Mouse (Mus musculus) CH12.LX (cell line): ENCODE results near the gene Pak4. TPM values are rescaled to one million over a fixed set of nuclear protein-coding genes. Genes with fewer than 3 reads are reported as not detected.

ENCODE experiments used
- DNase-seq: peaks from one replicate; pipeline ENCODE4 v3.0.0-alpha.2; 2013; ENCODE audit errors: extremely low read depth
- H3K27ac ChIP-seq: 2 replicates; pipeline ENCODE4 v1.5.1; 2012; ENCODE audit warnings: low read depth, mild to moderate bottlenecking, control low read depth, moderate library complexity; ENCODE audit not compliant: insufficient read depth
- H3K27me3 ChIP-seq: replicated peaks from 2 replicates; pipeline ENCODE3; 2012; ENCODE audit warnings: inconsistent platforms
- H3K36me3 ChIP-seq, 2 experiments: replicated peaks in 1 of 2; 2 replicates each; pipeline versions ENCODE3 to v1.6.1; 2012; ENCODE audit warnings: inconsistent platforms in 1 of 2, low read length in 1 of 2, mild to moderate bottlenecking in 1 of 2, mixed read lengths in 1 of 2, moderate library complexity in 1 of 2; ENCODE audit not compliant: control insufficient read depth in 1 of 2, insufficient read depth in 1 of 2
- H3K4me1 ChIP-seq, 2 experiments: 2 replicates each; pipeline ENCODE4 v1.6.1; 2012; ENCODE audit warnings: inconsistent platforms in 1 of 2, moderate library complexity in 1 of 2; ENCODE audit not compliant: insufficient read depth in 2 of 2, control insufficient read depth in 1 of 2
- H3K4me2 ChIP-seq: 2 replicates; pipeline ENCODE4 v1.6.1; 2012; ENCODE audit warnings: low read depth, mild to moderate bottlenecking, control low read depth; ENCODE audit not compliant: poor library complexity, insufficient read depth, severe bottlenecking
- H3K4me3 ChIP-seq, 3 experiments: fragments of 150-350 bp in 1 of 3; sonication (generic) in 1 of 3; replicated peaks in 1 of 3; 2 replicates each; pipeline versions ENCODE3 to v1.5.1; 2011 to 2012; ENCODE audit warnings: low read depth in 2 of 3, low read length in 2 of 3, mild to moderate bottlenecking in 2 of 3, moderate library complexity in 2 of 3, control low read depth in 1 of 3, improper control_type of control experiment in 1 of 3, inconsistent platforms in 1 of 3, mixed read lengths in 1 of 3; ENCODE audit not compliant: poor library complexity in 1 of 3
- H3K79me2 ChIP-seq: replicated peaks from 2 replicates; pipeline ENCODE4 v1.6.1; 2012; ENCODE audit warnings: mild to moderate bottlenecking, moderate library complexity; ENCODE audit not compliant: control insufficient read depth, poor library complexity, insufficient read depth, severe bottlenecking; ENCODE audit errors: extremely low read depth
- H3K9ac ChIP-seq: 2 replicates; pipeline ENCODE4 v1.6.1; 2012; ENCODE audit warnings: low read depth, mild to moderate bottlenecking, control low read depth, moderate library complexity; ENCODE audit not compliant: insufficient read depth
- H3K9me3 ChIP-seq: replicated peaks from 2 replicates; pipeline ENCODE3; 2012; ENCODE audit warnings: low read length, inconsistent platforms, mixed read lengths
- CHD1 ChIP-seq: IDR thresholded peaks from 2 replicates; pipeline ENCODE4 v1.6.1; 2012; ENCODE audit warnings: low read depth, low read length, improper control_type of control experiment, inconsistent platforms
- CHD2 ChIP-seq: IDR thresholded peaks from 2 replicates; pipeline ENCODE4 v1.6.1; 2011; ENCODE audit warnings: low read length, improper control_type of control experiment
- CTCF ChIP-seq, 2 experiments: IDR thresholded peaks in 1 of 2; conservative IDR thresholded peaks in 1 of 2; 2 replicates each; pipeline ENCODE4 v1.5.1; 2011 to 2012; ENCODE audit warnings: low read depth in 2 of 2, low read length in 2 of 2, improper control_type of control experiment in 1 of 2, inconsistent platforms in 1 of 2, mild to moderate bottlenecking in 1 of 2, moderate library complexity in 1 of 2
- ELF1 ChIP-seq: IDR thresholded peaks from 2 replicates; pipeline ENCODE4 v1.6.1; 2014; ENCODE audit warnings: low read depth, mild to moderate bottlenecking, inconsistent platforms, low read length, improper control_type of control experiment
- ETS1 ChIP-seq: conservative IDR thresholded peaks from 2 replicates; pipeline ENCODE4 v1.6.1; 2012; ENCODE audit warnings: low read depth, mild to moderate bottlenecking, inconsistent platforms, low read length, improper control_type of control experiment, moderate library complexity
- GABPA ChIP-seq: IDR thresholded peaks from 2 replicates; pipeline ENCODE4 v1.6.1; 2012; ENCODE audit warnings: low read depth, low read length, improper control_type of control experiment, inconsistent platforms; ENCODE audit not compliant: insufficient replicate concordance
- HCFC1 ChIP-seq: IDR thresholded peaks from 2 replicates; pipeline ENCODE4 v1.6.1; 2012; ENCODE audit warnings: low read depth, mild to moderate bottlenecking, inconsistent platforms, low read length, improper control_type of control experiment
- IRF4 ChIP-seq: IDR thresholded peaks from 2 replicates; pipeline ENCODE4 v1.6.1; 2014; ENCODE audit warnings: low read depth, mild to moderate bottlenecking, inconsistent platforms, low read length, improper control_type of control experiment
- JUN ChIP-seq: IDR thresholded peaks from 2 replicates; pipeline ENCODE4 v1.6.1; 2011; ENCODE audit warnings: low read depth, mild to moderate bottlenecking, low read length, improper control_type of control experiment, moderate library complexity; ENCODE audit not compliant: insufficient read depth
- JUND ChIP-seq: conservative IDR thresholded peaks from 2 replicates; pipeline ENCODE4 v1.6.1; 2011; ENCODE audit warnings: low read depth, low read length, improper control_type of control experiment
- KAT2A ChIP-seq: IDR thresholded peaks from 2 replicates; pipeline ENCODE4 v1.6.1; 2012; ENCODE audit warnings: low read length, improper control_type of control experiment, inconsistent platforms; ENCODE audit not compliant: insufficient replicate concordance
- MAFK ChIP-seq: IDR thresholded peaks from 2 replicates; pipeline ENCODE4 v1.6.1; 2011; ENCODE audit warnings: low read length, improper control_type of control experiment; ENCODE audit not compliant: insufficient replicate concordance
- MAX ChIP-seq: IDR thresholded peaks from 2 replicates; pipeline ENCODE4 v1.6.1; 2011; ENCODE audit warnings: low read length, improper control_type of control experiment
- MAZ ChIP-seq: IDR thresholded peaks from 2 replicates; pipeline ENCODE4 v1.6.1; 2012; ENCODE audit warnings: low read depth, mild to moderate bottlenecking, inconsistent platforms, low read length, improper control_type of control experiment, moderate library complexity
- MEF2A ChIP-seq: IDR thresholded peaks from 2 replicates; pipeline ENCODE4 v1.6.1; 2014; ENCODE audit warnings: low read depth, mild to moderate bottlenecking, inconsistent platforms, low read length, improper control_type of control experiment, borderline replicate concordance
- MXI1 ChIP-seq: IDR thresholded peaks from 2 replicates; pipeline ENCODE4 v1.6.1; 2011; ENCODE audit warnings: mild to moderate bottlenecking, low read depth, low read length, improper control_type of control experiment
- MYC ChIP-seq: IDR thresholded peaks from 2 replicates; pipeline ENCODE4 v1.6.1; 2011; ENCODE audit warnings: low read depth, mild to moderate bottlenecking, improper control_type of control experiment, low read length
- NELFE ChIP-seq: IDR thresholded peaks from 2 replicates; pipeline ENCODE4 v1.6.1; 2011; ENCODE audit warnings: low read depth, low read length, improper control_type of control experiment
- NRF1 ChIP-seq: IDR thresholded peaks from 2 replicates; pipeline ENCODE4 v1.6.1; 2014; ENCODE audit warnings: low read depth, mild to moderate bottlenecking, inconsistent platforms, low read length, improper control_type of control experiment, moderate library complexity
- PAX5 ChIP-seq: IDR thresholded peaks from 2 replicates; pipeline ENCODE4 v1.6.1; 2012; ENCODE audit warnings: low read length, inconsistent platforms, mixed read lengths
- POLR2AphosphoS2 ChIP-seq: IDR thresholded peaks from 2 replicates; pipeline ENCODE4 v1.6.1; 2011; ENCODE audit warnings: low read depth, low read length, improper control_type of control experiment
- RAD21 ChIP-seq: IDR thresholded peaks from 2 replicates; pipeline ENCODE4 v1.6.1; 2011; ENCODE audit warnings: low read depth, mild to moderate bottlenecking, low read length, improper control_type of control experiment, moderate library complexity
- RCOR1 ChIP-seq: conservative IDR thresholded peaks from 2 replicates; pipeline ENCODE4 v1.6.1; 2012; ENCODE audit warnings: low read depth, mild to moderate bottlenecking, inconsistent platforms, low read length, improper control_type of control experiment
- SMC3 ChIP-seq: IDR thresholded peaks from 2 replicates; pipeline ENCODE4 v1.6.1; 2011; ENCODE audit warnings: low read depth, low read length, improper control_type of control experiment
- TBP ChIP-seq: conservative IDR thresholded peaks from 2 replicates; pipeline ENCODE4 v1.6.1; 2011; ENCODE audit warnings: low read depth, low read length, improper control_type of control experiment
- TCF12 ChIP-seq: IDR thresholded peaks from 2 replicates; pipeline ENCODE4 v1.6.1; 2014; ENCODE audit warnings: low read depth, mild to moderate bottlenecking, inconsistent platforms, low read length, improper control_type of control experiment
- UBTF ChIP-seq: IDR thresholded peaks from 2 replicates; pipeline ENCODE4 v1.6.1; 2012; ENCODE audit warnings: low read depth, mild to moderate bottlenecking, inconsistent platforms, low read length, improper control_type of control experiment, moderate library complexity
- USF1 ChIP-seq: IDR thresholded peaks from 2 replicates; pipeline ENCODE4 v1.6.1; 2014; ENCODE audit warnings: low read depth, mild to moderate bottlenecking, inconsistent platforms, low read length, improper control_type of control experiment
- ZC3H11A ChIP-seq: IDR thresholded peaks from 2 replicates; pipeline ENCODE4 v1.6.1; 2012; ENCODE audit warnings: low read depth, mild to moderate bottlenecking, inconsistent platforms, low read length, improper control_type of control experiment
- ZKSCAN1 ChIP-seq: IDR thresholded peaks from 2 replicates; pipeline ENCODE4 v1.6.1; 2012; ENCODE audit warnings: low read depth, inconsistent platforms, low read length, improper control_type of control experiment, borderline replicate concordance
- ZMIZ1 ChIP-seq: IDR thresholded peaks from 2 replicates; pipeline ENCODE4 v1.6.1; 2012; ENCODE audit warnings: low read depth, mild to moderate bottlenecking, inconsistent platforms, low read length, improper control_type of control experiment
- ZNF384 ChIP-seq: IDR thresholded peaks from 2 replicates; pipeline ENCODE4 v1.6.1; 2012; ENCODE audit warnings: low read depth, low read length, improper control_type of control experiment, inconsistent platforms
- dilution Hi-C: fragments of 300-500 bp; cut with MboI; formaldehyde crosslinking; loops from 2 replicates; pipeline ENCODE4 v1.14.3; 2020; ENCODE audit warnings: low sequenced_read_pairs; ENCODE audit not compliant: extremely low pct_unique_long_range_greater_than_20kb, extremely low pct_ligation_motif_present
- in situ Hi-C: fragments of 300-500 bp; cut with MboI; formaldehyde crosslinking; loops from 3 replicates; pipeline ENCODE4 v1.14.3; 2019; ENCODE audit warnings: low sequenced_read_pairs, low pct_ligation_motif_present, low pct_unique_long_range_greater_than_20kb, mixed read lengths
- polyA plus RNA-seq: library from polyadenylated mRNA; unstranded; fragments of >175 nt; gene quantifications from 2 replicates; pipeline ENCODE4 v1.2.1, GENCODE M21; 2012; ENCODE audit warnings: low read depth; ENCODE audit not compliant: insufficient read length
- total RNA-seq, 2 experiments: library from RNA; depleted of rRNA; stranded (reverse); fragments of 300-350 nt in 1 of 2; fragments of >200 nt in 1 of 2; gene quantifications; 2 replicates each; pipeline ENCODE4 v1.2.3; 2012 to 2014

Gene Pak4
- total and polyA plus RNA-seq, 3 experiments = 7.5 to 11.2 (median 8.3) TPM

- Histone ChIP-seq H3K27ac (no peak overlapping the region), H3K4me3 (no peak overlapping the region), H3K79me2 (no peaks in the 10 kb centered on the region), H3K4me1 (peaks cover 4 to 29% of the 10 kb centered on the region in 2 experiments), H3K9ac (no peak overlapping the region), H3K4me2 (no peak overlapping the region), H3K27me3 (no peaks in the 10 kb centered on the region), H3K36me3 (peaks cover 23 to 73% of the 10 kb centered on the region in 2 experiments), H3K9me3 (no peaks in the 10 kb centered on the region)
- in situ Hi-C loops (no loop called here), dilution Hi-C loops (no loop called here)
- TF ChIP-seq JUND (no peak), IRF4 (no peak), MAZ (no peak), ZMIZ1 (no peak)
- DNase-seq = no peak
Measured at GRCm38 (mm10) chr7:28570291-28570981, 27.5 kb downstream of the Pak4 start.

DNA sequence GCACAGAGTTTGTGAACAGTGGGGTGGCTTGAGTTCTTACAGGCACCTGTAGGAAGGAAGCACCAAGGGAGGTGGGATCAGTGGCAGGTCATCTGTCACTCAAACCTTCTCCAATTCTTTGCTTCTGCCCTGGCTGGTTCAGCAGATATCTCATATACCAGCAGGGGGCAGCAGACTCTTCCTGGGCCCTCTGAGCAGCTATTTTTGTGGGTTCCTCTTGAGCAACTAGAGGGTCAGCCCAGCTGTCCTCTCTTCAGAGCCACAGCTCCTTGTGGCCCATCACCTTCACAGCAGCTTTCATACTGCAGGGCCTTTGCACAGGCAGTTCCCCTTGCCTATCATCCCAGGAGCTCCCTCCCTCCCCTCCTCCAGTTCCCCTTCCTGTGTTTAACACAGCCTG lies 29.7 kb downstream of the Pak4 start:
- Histone ChIP-seq H3K36me3 (peaks cover 44 to 81% of the 10 kb centered on the region in 2 experiments), H3K4me3 (no peak overlapping the region), H3K27ac (no peak overlapping the region), H3K9me3 (no peaks in the 10 kb centered on the region), H3K27me3 (no peaks in the 10 kb centered on the region), H3K9ac (no peak overlapping the region), H3K79me2 (no peaks in the 10 kb centered on the region), H3K4me2 (no peak overlapping the region), H3K4me1 (peaks cover 4 to 17% of the 10 kb centered on the region in 2 experiments)
- DNase-seq = peak; percentile 67
- dilution Hi-C loops (no loop called here), in situ Hi-C loops (no loop called here)
- TF ChIP-seq CTCF (conservative IDR thresholded peaks at IDR 0.05 in 1 of 2, IDR thresholded peaks at IDR 0.05 in 1 of 2; ENCODE audit: low read depth in 2 of 2, low read length in 2 of 2) = peak; percentile 66 to 92; a peak in 3 of 4 replicates
- peak; percentile 78 for TF ChIP-seq RAD21
- TF ChIP-seq MEF2A = 0 out of 2 replicates have a peak, but pooled peaks have one; percentile 39
- TF ChIP-seq MAFK = no peak
- no peak for TF ChIP-seq PAX5
- no peak for TF ChIP-seq NRF1
- no peak for TF ChIP-seq USF1
- TF ChIP-seq ZNF384 = no peak
- no peak for TF ChIP-seq TBP
- TF ChIP-seq JUND = no peak
- peak; percentile 65 for TF ChIP-seq ZC3H11A
- no peak for TF ChIP-seq GABPA
- no peak for TF ChIP-seq ETS1
- peak; percentile 96 for TF ChIP-seq SMC3
- no peak for TF ChIP-seq MXI1
- TF ChIP-seq RCOR1 = no peak
- TF ChIP-seq TCF12 = no peak
- TF ChIP-seq MAX = no peak
- TF ChIP-seq MAZ = no peak
- TF ChIP-seq KAT2A = no peak
- no peak for TF ChIP-seq ZKSCAN1
- no peak for TF ChIP-seq UBTF
- no peak for TF ChIP-seq JUN
- TF ChIP-seq CHD1 = no peak
- TF ChIP-seq HCFC1 = no peak
- TF ChIP-seq ELF1 = no peak
- no peak for TF ChIP-seq POLR2AphosphoS2
- no peak for TF ChIP-seq CHD2
- TF ChIP-seq NELFE = no peak
- TF ChIP-seq MYC = no peak
